Mouse (Mus musculus) hindbrain, embryonic 16.5 days (tissue): ENCODE measurements around the gene Atp13a2. TPM values are rescaled to one million over a fixed set of nuclear protein-coding genes. Genes with fewer than 3 reads are reported as not detected.

Source experiments
- ATAC-seq: fragments of 200-750 bp; cut with Nextera tagmentation; 2 replicates; pipeline ENCODE4 v1.8.0; 2017; ENCODE audit warnings: moderate TSS enrichment, moderate library complexity
- H3K27ac ChIP-seq: fragments of 300-500 bp; sonication (generic); 2 replicates; pipeline ENCODE4 v1.5.1; 2014; ENCODE audit warnings: low read depth, mild to moderate bottlenecking, control low read depth, low read length, moderate library complexity
- H3K27me3 ChIP-seq: fragments of 300-500 bp; sonication (generic); replicated peaks from 2 replicates; pipeline ENCODE4 v1.6.1; 2014; ENCODE audit warnings: low read length; ENCODE audit not compliant: control insufficient read depth, insufficient read depth
- H3K36me3 ChIP-seq: fragments of 300-500 bp; sonication (generic); 2 replicates; pipeline ENCODE4 v1.6.1; 2014; ENCODE audit warnings: mild to moderate bottlenecking, low read length, moderate library complexity, mixed read lengths; ENCODE audit not compliant: control insufficient read depth, insufficient read depth
- H3K4me1 ChIP-seq: fragments of 300-500 bp; sonication (generic); 2 replicates; pipeline ENCODE4 v1.6.1; 2014; ENCODE audit warnings: low read depth, low read length; ENCODE audit not compliant: control insufficient read depth, insufficient read depth
- H3K4me2 ChIP-seq: fragments of 300-500 bp; sonication (generic); 2 replicates; pipeline ENCODE4 v1.6.1; 2014; ENCODE audit warnings: mild to moderate bottlenecking, low read length, control low read depth, moderate library complexity
- H3K4me3 ChIP-seq: fragments of 300-500 bp; sonication (generic); 2 replicates; pipeline ENCODE4 v1.5.1; 2014; ENCODE audit warnings: mild to moderate bottlenecking, low read length, control low read depth, moderate library complexity
- H3K9ac ChIP-seq: fragments of 300-500 bp; sonication (generic); 2 replicates; pipeline ENCODE4 v1.6.1; 2014; ENCODE audit warnings: low read depth, mild to moderate bottlenecking, control low read depth, low read length, moderate library complexity
- H3K9me3 ChIP-seq: fragments of 300-500 bp; sonication (generic); 2 replicates; pipeline ENCODE4 v1.6.1; 2014; ENCODE audit warnings: mild to moderate bottlenecking, low read length, moderate library complexity; ENCODE audit not compliant: control insufficient read depth
- WGBS: fragments of 180-500 bp; shearing (Covaris S2); extraction: QIAGEN DNeasy Blood & Tissue Kit; methylation state at CpG from one replicate; pipeline ENCODE4 v1.1.7; 2014; 5-methylcytosine and 5-hydroxymethylcytosine counted together
- polyA plus RNA-seq: library from polyadenylated mRNA; unstranded; fragments of >200 nt; fragmentation: Nextera tagmentation; extraction: Ambion mirVana; gene quantifications from 2 replicates; pipeline ENCODE4 v1.2.1, GENCODE M21; 2015

Atp13a2 gene
- polyA plus RNA-seq, 1 experiment from 2014 or later: 185 TPM

- Histone ChIP-seq H3K4me3 (peak within 1 kb of the TSS; percentile 71), H3K4me1 (peaks cover 18% of the 10 kb centered on the region), H3K9ac (peak within 1 kb of the TSS; percentile 83), H3K27ac (peak within 1 kb of the TSS; percentile 81), H3K9me3 (no peaks in the 10 kb centered on the region), H3K36me3 (peaks cover 25% of the 10 kb centered on the region), H3K27me3 (no peaks in the 10 kb centered on the region), H3K4me2 (peak within 1 kb of the TSS; percentile 67)
- 22% methylated on average over 7 of the region's 7 CpGs for WGBS
- no peak for ATAC-seq
Measured at GRCm38 (mm10) chr4:141010118-141010517, 23.4 kb downstream of the Atp13a2 start, which contains the start of gene Mfap2. Gene Mfap2, plus strand, starts transcription at chr4:141010418.

DNA sequence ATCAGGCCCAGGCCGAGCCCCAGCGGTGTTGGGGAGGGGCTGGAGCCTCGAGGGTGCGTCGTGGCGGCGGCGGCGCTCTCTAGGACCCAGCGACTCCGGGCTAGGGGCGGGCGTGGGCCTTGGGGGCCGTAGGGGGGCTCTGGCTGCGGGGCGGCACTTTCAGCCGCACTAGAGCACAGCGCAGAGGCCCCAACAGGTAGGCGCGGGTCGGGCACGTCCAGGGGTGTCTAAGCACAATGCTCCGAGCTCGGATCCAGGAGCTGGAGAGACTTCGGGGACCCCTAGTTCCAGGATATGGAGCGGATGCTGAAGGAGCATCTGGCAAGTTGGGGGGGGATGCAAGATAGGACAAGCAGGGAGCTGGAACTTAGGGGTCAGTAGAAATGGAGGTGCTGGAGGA lies 23.9 kb downstream of the Atp13a2 start:
- ATAC-seq: peak; percentile 78
- Histone ChIP-seq H3K9me3 (no peaks in the 10 kb centered on the region), H3K9ac (peak overlapping the region; percentile 83), H3K27me3 (no peaks in the 10 kb centered on the region), H3K27ac (peak overlapping the region; percentile 81), H3K4me3 (peak overlapping the region; percentile 71), H3K4me2 (peak overlapping the region; percentile 67), H3K36me3 (peaks cover 23% of the 10 kb centered on the region), H3K4me1 (peaks cover 18% of the 10 kb centered on the region)
- under 1% methylated on average over 25 of the region's 26 CpGs for WGBS

GRCm38 (mm10) chr4:141010941-141011429 lies 24.3 kb downstream of the Atp13a2 start:
- Histone ChIP-seq H3K27me3 (no peaks in the 10 kb centered on the region), H3K36me3 (peaks cover 24% of the 10 kb centered on the region), H3K4me3 (peak overlapping the region; percentile 71), H3K9ac (peak overlapping the region; percentile 83), H3K9me3 (no peaks in the 10 kb centered on the region), H3K27ac (peak overlapping the region; percentile 81), H3K4me1 (peaks cover 18% of the 10 kb centered on the region), H3K4me2 (peak overlapping the region; percentile 67)
- peak; percentile 43 for ATAC-seq
- WGBS: 0% methylated on average over 17 of the region's 17 CpGs

GRCm38 (mm10) chr4:141011556-141012328 lies 25.1 kb downstream of the Atp13a2 start:
- no peaks in the 10 kb centered on the region for H3K9me3 ChIP-seq
- H3K27me3 ChIP-seq: no peaks in the 10 kb centered on the region
- WGBS: 32% methylated on average over 14 of the region's 14 CpGs
- H3K4me2 ChIP-seq: peak overlapping the region; percentile 67
- ATAC-seq: peak; percentile 35
- H3K36me3 ChIP-seq: peaks cover 19% of the 10 kb centered on the region
- H3K4me1 ChIP-seq: peaks cover 18% of the 10 kb centered on the region
- H3K9ac ChIP-seq: peak overlapping the region; percentile 83
- peak overlapping the region; percentile 71 for H3K4me3 ChIP-seq
- peak overlapping the region; percentile 81 for H3K27ac ChIP-seq

DNA sequence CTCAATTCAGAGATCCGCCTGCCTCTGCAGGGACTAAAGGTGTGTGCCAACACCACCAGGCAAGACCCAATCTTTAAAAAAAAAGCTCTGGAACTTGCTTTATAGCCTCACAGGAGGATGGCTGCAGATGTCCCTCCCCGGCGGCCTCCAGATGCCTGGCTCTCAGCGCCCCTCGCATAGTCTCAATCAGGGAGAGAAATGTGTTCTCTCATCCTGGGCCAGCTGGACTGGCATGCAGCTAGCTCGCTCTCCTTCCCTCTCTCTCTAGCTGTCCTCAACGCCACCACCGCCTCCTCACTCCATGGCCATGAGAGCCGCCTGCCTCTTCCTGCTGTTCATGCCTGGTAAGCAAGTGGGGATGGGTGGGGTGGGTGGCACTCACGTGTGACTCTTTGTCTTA lies 25.9 kb downstream of the Atp13a2 start:
- WGBS: 58% methylated on average over 10 of the region's 10 CpGs
- H3K27ac ChIP-seq: no peak overlapping the region; the same call in 1 of the 2 replicates
- peaks cover 18% of the 10 kb centered on the region for H3K4me1 ChIP-seq
- no peak for ATAC-seq
- H3K4me2 ChIP-seq: peak overlapping the region; percentile 67
- no peaks in the 10 kb centered on the region for H3K27me3 ChIP-seq
- H3K9ac ChIP-seq: no peak overlapping the region
- peaks cover 14% of the 10 kb centered on the region for H3K36me3 ChIP-seq
- H3K9me3 ChIP-seq: no peaks in the 10 kb centered on the region
- H3K4me3 ChIP-seq: no peak overlapping the region

DNA sequence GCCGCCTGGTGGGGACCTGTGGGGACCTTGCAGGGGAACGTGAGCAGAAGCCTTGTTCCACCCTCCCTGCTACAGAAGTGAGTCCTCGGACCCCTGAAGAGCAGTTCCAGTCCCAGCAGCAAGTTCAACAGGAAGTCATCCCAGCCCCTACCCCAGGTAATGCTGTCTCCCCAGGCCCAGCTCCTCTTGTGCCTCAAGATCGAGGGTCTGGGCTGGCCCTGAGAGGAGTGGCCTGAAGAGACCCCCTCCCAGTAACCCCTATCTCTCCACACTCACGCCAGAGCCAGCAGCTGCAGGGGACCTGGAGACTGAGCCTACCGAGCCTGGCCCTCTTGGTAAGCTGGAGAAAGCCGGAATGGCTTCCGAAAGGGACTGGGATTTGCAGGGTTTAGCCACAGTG lies 27.4 kb downstream of the Atp13a2 start:
- H3K36me3 ChIP-seq: peaks cover 14% of the 10 kb centered on the region
- no peak overlapping the region for H3K4me3 ChIP-seq
- H3K9ac ChIP-seq: no peak overlapping the region
- H3K4me2 ChIP-seq: no peak overlapping the region
- peaks cover 18% of the 10 kb centered on the region for H3K4me1 ChIP-seq
- no peak overlapping the region for H3K27ac ChIP-seq
- WGBS: 73% methylated on average over 8 of the region's 8 CpGs
- ATAC-seq: no peak
- no peaks in the 10 kb centered on the region for H3K27me3 ChIP-seq
- H3K9me3 ChIP-seq: no peaks in the 10 kb centered on the region

GRCm38 (mm10) chr4:141014856-141015255 lies 28.2 kb downstream of the Atp13a2 start:
- Histone ChIP-seq H3K27ac (no peak overlapping the region), H3K27me3 (no peaks in the 10 kb centered on the region), H3K9me3 (no peaks in the 10 kb centered on the region), H3K4me2 (no peak overlapping the region), H3K36me3 (peaks cover 14% of the 10 kb centered on the region), H3K9ac (no peak overlapping the region), H3K4me1 (peaks cover 20% of the 10 kb centered on the region), H3K4me3 (no peak overlapping the region)
- no peak for ATAC-seq
- 90% methylated on average over 11 of the region's 11 CpGs for WGBS

- no peak overlapping the region for H3K27ac ChIP-seq
- H3K4me2 ChIP-seq: no peak overlapping the region
- H3K36me3 ChIP-seq: peaks cover 14% of the 10 kb centered on the region
- H3K4me3 ChIP-seq: no peak overlapping the region
- no peaks in the 10 kb centered on the region for H3K9me3 ChIP-seq
- no peaks in the 10 kb centered on the region for H3K27me3 ChIP-seq
- H3K4me1 ChIP-seq: peaks cover 23% of the 10 kb centered on the region
- ATAC-seq: no peak
- WGBS: 66% methylated on average over 7 of the region's 7 CpGs
- H3K9ac ChIP-seq: no peak overlapping the region
Measured at GRCm38 (mm10) chr4:141015356-141015755, 28.7 kb downstream of the Atp13a2 start.

DNA sequence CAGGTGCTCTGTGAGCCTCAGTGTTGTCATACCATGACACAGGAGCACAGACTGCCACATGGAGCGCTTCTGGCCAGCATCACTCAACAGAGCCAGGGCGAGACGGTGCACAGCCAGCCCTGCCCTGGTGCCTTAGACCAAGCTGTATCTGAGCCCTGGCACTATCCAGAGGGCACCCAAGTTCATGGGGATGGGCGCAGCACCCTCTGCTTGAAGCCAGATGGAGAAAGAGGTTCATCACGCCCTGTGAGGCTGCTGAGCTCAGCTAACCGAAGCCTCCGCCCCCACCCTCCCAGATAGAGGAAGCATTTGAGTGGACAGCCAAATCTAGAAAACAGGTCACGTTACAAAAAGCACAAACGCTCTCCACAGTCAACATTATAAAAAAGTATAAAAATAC lies 29.6 kb downstream of the Atp13a2 start:
- 84% methylated on average over 9 of the region's 9 CpGs for WGBS
- peaks cover 30% of the 10 kb centered on the region for H3K4me1 ChIP-seq
- H3K36me3 ChIP-seq: peaks cover 14% of the 10 kb centered on the region
- H3K27me3 ChIP-seq: no peaks in the 10 kb centered on the region
- H3K9me3 ChIP-seq: no peaks in the 10 kb centered on the region
- H3K27ac ChIP-seq: no peak overlapping the region
- no peak for ATAC-seq
- no peak overlapping the region for H3K9ac ChIP-seq
- H3K4me3 ChIP-seq: no peak overlapping the region
- H3K4me2 ChIP-seq: no peak overlapping the region
